Mouse (Mus musculus): ENCODE measurements around the gene Aagab.

DNA sequence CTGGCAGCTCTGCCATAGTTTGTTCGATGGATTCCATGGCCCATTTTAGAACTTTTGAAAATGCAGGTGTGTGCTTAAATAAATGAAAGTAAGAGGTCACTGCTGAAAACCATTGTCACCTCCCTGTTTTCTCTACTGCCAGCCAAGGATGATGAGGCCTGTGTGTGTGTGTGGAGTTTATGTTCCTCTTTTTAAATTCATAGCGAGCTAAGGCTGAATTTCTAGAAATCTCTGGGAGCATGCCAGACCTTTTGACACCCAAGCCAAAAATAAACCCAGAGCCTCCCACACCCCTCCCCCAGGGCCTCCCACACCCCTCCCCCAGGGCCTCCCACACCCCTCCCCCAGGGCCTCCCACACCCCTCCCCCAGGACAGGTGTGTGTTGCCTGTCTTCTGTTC is 15.5 kb downstream of the Aagab start:
- no peak for TF ChIP-seq EP300 (IDR thresholded peaks at IDR 0.05; ENCODE audit: low read depth)
- no peak for TF ChIP-seq CTCF (IDR thresholded peaks at IDR 0.05; ENCODE audit: low read depth)

Measured in liver, postnatal 0 days (tissue).